Mouse (Mus musculus) kidney, adult 2 months (tissue): ENCODE measurements at regions not wholly inside any gene's neighbourhood (a gene's known extent, or its start where the extent isn't known, plus 50 kb on each side); places are given as distances from the start of the nearest gene placed in this dataset.
A peak's percentile ranks its signal among the peaks of the same experiment; 100 is the strongest.

Source experiments
- DNase-seq: peaks from one replicate; pipeline ENCODE4 v3.0.0; 2021
- H3K27ac ChIP-seq: fragments of 200-500 bp; 2 replicates; pipeline ENCODE4 v1.5.1; 2012; ENCODE audit warnings: low read depth, low read length, control low read depth, inconsistent platforms; ENCODE audit not compliant: insufficient read depth
- H3K27me3 ChIP-seq: fragments of 200-500 bp; replicated peaks from 2 replicates; pipeline ENCODE4 v1.6.1; 2012; ENCODE audit warnings: mild to moderate bottlenecking, moderate library complexity, low read length, inconsistent platforms; ENCODE audit not compliant: control insufficient read depth, insufficient read depth
- H3K36me3 ChIP-seq: fragments of 200-500 bp; 2 replicates; pipeline ENCODE4 v1.6.1; 2012; ENCODE audit warnings: mild to moderate bottlenecking, moderate library complexity, low read length, inconsistent platforms; ENCODE audit not compliant: control insufficient read depth, insufficient read depth
- H3K4me1 ChIP-seq: fragments of 200-500 bp; 2 replicates; pipeline ENCODE4 v1.6.1; 2011; ENCODE audit warnings: low read length; ENCODE audit not compliant: control insufficient read depth, insufficient read depth
- H3K4me3 ChIP-seq: fragments of 200-500 bp; 2 replicates; pipeline ENCODE4 v1.5.1; 2011; ENCODE audit warnings: mild to moderate bottlenecking, low read depth, low read length, control low read depth; ENCODE audit not compliant: insufficient read depth
- CTCF ChIP-seq: fragments of 200-500 bp; conservative IDR thresholded peaks from 2 replicates; pipeline ENCODE4 v1.5.1; 2011; ENCODE audit warnings: low read depth, mild to moderate bottlenecking, control low read depth, low read length, moderate library complexity, mixed read lengths; ENCODE audit not compliant: insufficient read depth, insufficient read length
- POLR2A ChIP-seq: fragments of 200-500 bp; IDR thresholded peaks from one replicate; pipeline ENCODE4 v1.6.1; 2011; ENCODE audit warnings: low read depth, low read length, control low read depth
- WGBS: fragments of 180-500 bp; shearing (Covaris S2); methylation state at CpG from one replicate; pipeline ENCODE4 v1.1.7; 2018; 5-methylcytosine and 5-hydroxymethylcytosine counted together

- H3K27ac ChIP-seq = no peak overlapping the region
- 84% methylated on average over 13 of the region's 13 CpGs for WGBS
- no peak overlapping the region for H3K4me3 ChIP-seq
- DNase-seq = no peak
- TF ChIP-seq POLR2A (no peak), CTCF (no peak)
- H3K4me1 ChIP-seq = no peaks in the 10 kb centered on the region
- no peaks in the 10 kb centered on the region for H3K27me3 ChIP-seq
- H3K36me3 ChIP-seq = no peaks in the 10 kb centered on the region
Observed at GRCm38 (mm10) chr10:66937116-66937515, 158.8 kb upstream of the Jmjd1c start.

GRCm38 (mm10) chr10:66940368-66940767 lies 155.6 kb upstream of the Jmjd1c start:
- H3K27me3 ChIP-seq = no peaks in the 10 kb centered on the region
- H3K27ac ChIP-seq = no peak overlapping the region
- 83% methylated on average over 6 of the region's 6 CpGs for WGBS
- H3K4me1 ChIP-seq = no peaks in the 10 kb centered on the region
- no peaks in the 10 kb centered on the region for H3K36me3 ChIP-seq
- H3K4me3 ChIP-seq = no peak overlapping the region
- no peak for DNase-seq
- TF ChIP-seq POLR2A (no peak), CTCF (no peak)

GRCm38 (mm10) chr10:66940922-66941321 lies 155.0 kb upstream of the Jmjd1c start:
- TF ChIP-seq POLR2A (no peak), CTCF (no peak)
- no peaks in the 10 kb centered on the region for H3K4me1 ChIP-seq
- WGBS = 85% methylated on average over 5 of the region's 5 CpGs
- no peak for DNase-seq
- no peaks in the 10 kb centered on the region for H3K36me3 ChIP-seq
- H3K4me3 ChIP-seq = no peak overlapping the region
- H3K27ac ChIP-seq = no peak overlapping the region
- no peaks in the 10 kb centered on the region for H3K27me3 ChIP-seq

GRCm38 (mm10) chr10:66941974-66942373 lies 154.0 kb upstream of the Jmjd1c start:
- TF ChIP-seq CTCF (no peak), POLR2A (no peak)
- no peak overlapping the region for H3K27ac ChIP-seq
- WGBS = 38% methylated on average over 3 of the region's 3 CpGs
- no peaks in the 10 kb centered on the region for H3K4me1 ChIP-seq
- no peaks in the 10 kb centered on the region for H3K36me3 ChIP-seq
- no peaks in the 10 kb centered on the region for H3K27me3 ChIP-seq
- DNase-seq = peak; percentile 58
- no peak overlapping the region for H3K4me3 ChIP-seq

- no peak for TF ChIP-seq POLR2A
- TF ChIP-seq CTCF = no peak
- Histone ChIP-seq H3K27ac (no peak overlapping the region), H3K27me3 (no peaks in the 10 kb centered on the region), H3K36me3 (no peaks in the 10 kb centered on the region), H3K4me3 (no peak overlapping the region), H3K4me1 (no peaks in the 10 kb centered on the region)
- 56% methylated on average over 5 of the region's 5 CpGs for WGBS
- peak; percentile 86 for DNase-seq
Observed at GRCm38 (mm10) chr10:66943875-66944274, 152.1 kb upstream of the Jmjd1c start.

GRCm38 (mm10) chr10:66946161-66946560 lies 149.8 kb upstream of the Jmjd1c start:
- no peak for DNase-seq
- H3K27ac ChIP-seq = no peak overlapping the region

GRCm38 (mm10) chr10:66948329-66948728 lies 147.6 kb upstream of the Jmjd1c start:
- Histone ChIP-seq H3K4me1 (no peaks in the 10 kb centered on the region), H3K27me3 (no peaks in the 10 kb centered on the region), H3K4me3 (no peak overlapping the region), H3K27ac (no peak overlapping the region), H3K36me3 (no peaks in the 10 kb centered on the region)
- 90% methylated on average over 2 of the region's 2 CpGs for WGBS
- DNase-seq = no peak
- TF ChIP-seq CTCF (no peak), POLR2A (no peak)

More at GRCm38 (mm10) chr10:66946161-66946560, 149.8 kb upstream of the Jmjd1c start:
- WGBS = 50% methylated on average over 2 of the region's 2 CpGs
- no peaks in the 10 kb centered on the region for H3K4me1 ChIP-seq
- H3K36me3 ChIP-seq = no peaks in the 10 kb centered on the region
- H3K27me3 ChIP-seq = no peaks in the 10 kb centered on the region
- H3K4me3 ChIP-seq = no peak overlapping the region
- no peak for TF ChIP-seq POLR2A

- Histone ChIP-seq H3K27me3 (no peaks in the 10 kb centered on the region), H3K36me3 (no peaks in the 10 kb centered on the region), H3K4me1 (no peaks in the 10 kb centered on the region), H3K27ac (no peak overlapping the region), H3K4me3 (no peak overlapping the region)
- no peak for DNase-seq
- TF ChIP-seq CTCF (no peak), POLR2A (no peak)
- 88% methylated on average over 4 of the region's 4 CpGs for WGBS
Observed at GRCm38 (mm10) chr10:66950441-66950840, 145.5 kb upstream of the Jmjd1c start.
